Mouse (Mus musculus) left cerebral cortex, adult 11 months (tissue): ENCODE measurements around the gene Zfp575.
A peak's percentile ranks its signal among the peaks of the same experiment; 100 is the strongest.
"Not testable (repeated sequence)": the region's sequence is repeated elsewhere in the genome, so short reads cannot be mapped to it uniquely, and the experiment has no call there.

Experiments used
- DNase-seq: peaks from one replicate; pipeline ENCODE4 v3.0.0; 2022; ENCODE audit warnings: low spot score

The Zfp575 gene

GRCm38 (mm10) chr7:24587330-24588105, at the start of gene Zfp575, which contains the start of gene Ethe1:
Zfp575 (minus strand) TSS chr7:24587641.
Ethe1 (plus strand) TSS chr7:24587543.
- DNase-seq = peak; percentile 61

- no peak for DNase-seq
These were observed 49.6 kb upstream of the Zfp575 start for GRCm38 (mm10) chr7:24637046-24637445.

GRCm38 (mm10) chr7:24636264-24636663, 48.8 kb upstream of the Zfp575 start, which contains the start of gene Lypd3:
Lypd3 (plus strand) TSS chr7:24636550.
- DNase-seq = no peak

- no peak for DNase-seq
These were observed 42.9 kb upstream of the Zfp575 start for GRCm38 (mm10) chr7:24630116-24630880.

- DNase-seq = no peak
These were observed 42.2 kb upstream of the Zfp575 start for GRCm38 (mm10) chr7:24629672-24630071.

GRCm38 (mm10) chr7:24628685-24629610, 41.5 kb upstream of the Zfp575 start:
- no peak for DNase-seq

- DNase-seq = no peak
These were observed 35.5 kb upstream of the Zfp575 start for GRCm38 (mm10) chr7:24622967-24623366.

GRCm38 (mm10) chr7:24621193-24621592, 33.8 kb upstream of the Zfp575 start:
- no peak for DNase-seq

GRCm38 (mm10) chr7:24619671-24620397, 32.4 kb upstream of the Zfp575 start:
- DNase-seq = no peak

GRCm38 (mm10) chr7:24618374-24618773, 30.9 kb upstream of the Zfp575 start:
- not testable (repeated sequence) for DNase-seq

- DNase-seq = no peak
These were observed 30.3 kb upstream of the Zfp575 start for GRCm38 (mm10) chr7:24617763-24618162.

- no peak for DNase-seq
These were observed 27.4 kb upstream of the Zfp575 start for GRCm38 (mm10) chr7:24614816-24615215.

GRCm38 (mm10) chr7:24612308-24612910, 25.0 kb upstream of the Zfp575 start:
- DNase-seq = no peak

- no peak for DNase-seq
These were observed 24.3 kb upstream of the Zfp575 start for GRCm38 (mm10) chr7:24611709-24612108.

- no peak for DNase-seq
These were observed 23.5 kb upstream of the Zfp575 start for GRCm38 (mm10) chr7:24610879-24611494.

GRCm38 (mm10) chr7:24610144-24610878, 22.9 kb upstream of the Zfp575 start, which contains the start of gene Phldb3:
Phldb3 (plus strand) TSS chr7:24610763.
- DNase-seq = no peak

- DNase-seq = no peak
These were observed 21.1 kb upstream of the Zfp575 start for GRCm38 (mm10) chr7:24608561-24608960.

- no peak for DNase-seq
These were observed 20.6 kb upstream of the Zfp575 start for GRCm38 (mm10) chr7:24608017-24608416.

- DNase-seq = no peak
These were observed 18.6 kb upstream of the Zfp575 start for GRCm38 (mm10) chr7:24606046-24606445.

- no peak for DNase-seq
These were observed 18.1 kb upstream of the Zfp575 start for GRCm38 (mm10) chr7:24605561-24605960.
